Mouse (Mus musculus): ENCODE measurements around the gene Cdc20b.

The Cdc20b gene

GRCm38 (mm10) chr13:113031351-113031750 is 3.6 kb upstream of the Cdc20b start:
- no peak for DNase-seq

GRCm38 (mm10) chr13:113031792-113032571 is 2.9 kb upstream of the Cdc20b start:
- DNase-seq: no peak

DNA sequence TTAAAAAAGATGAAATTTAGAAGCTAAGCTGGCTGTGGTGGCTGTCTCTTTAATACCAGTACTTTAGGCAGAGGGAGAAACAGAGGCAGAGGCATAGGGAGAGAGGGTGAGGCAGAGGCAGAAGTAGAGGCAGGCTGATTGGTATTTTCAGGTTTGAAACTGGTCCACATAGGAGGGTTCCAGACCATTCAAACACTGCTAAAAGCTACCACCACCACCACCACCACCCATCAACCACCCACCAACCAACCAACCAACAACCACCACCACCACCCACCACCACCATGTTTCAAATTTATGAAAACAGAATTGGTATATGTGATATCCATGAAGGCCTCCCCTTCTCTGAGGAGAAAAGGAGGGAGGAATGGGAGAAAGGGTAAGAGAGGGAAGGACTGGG is 2.1 kb upstream of the Cdc20b start:
- DNase-seq: no peak

DNA sequence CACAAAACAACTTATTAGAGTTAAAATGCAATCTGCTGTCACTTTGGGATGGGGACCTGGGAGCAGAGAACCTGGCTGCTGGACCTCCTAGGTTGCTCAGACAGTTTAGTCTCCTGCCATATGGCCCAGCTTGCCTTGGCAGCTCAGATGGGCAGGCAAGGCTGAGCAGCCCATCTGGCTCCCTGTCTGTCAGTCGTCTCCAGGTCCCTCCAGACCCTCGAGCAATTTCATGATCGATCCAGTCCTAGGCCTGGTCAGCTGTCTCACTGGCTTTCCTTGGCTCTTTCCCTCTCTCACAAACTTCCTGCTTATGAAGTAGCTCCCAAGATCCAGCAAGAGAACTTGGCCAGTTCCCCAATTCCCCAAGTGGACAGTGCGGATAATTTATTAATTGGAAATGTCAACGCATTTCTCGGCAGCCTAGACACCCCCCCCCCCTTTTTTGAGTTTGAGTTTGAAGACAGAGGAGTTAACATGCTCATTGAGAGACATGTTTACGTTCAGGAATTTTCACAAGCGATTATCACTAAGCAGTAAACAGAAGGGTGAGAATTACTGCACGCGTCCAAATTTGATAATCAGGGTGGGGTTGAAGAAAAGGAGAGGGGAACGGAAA is 532 bp upstream of the Cdc20b start:
- DNase-seq: no peak

DNA sequence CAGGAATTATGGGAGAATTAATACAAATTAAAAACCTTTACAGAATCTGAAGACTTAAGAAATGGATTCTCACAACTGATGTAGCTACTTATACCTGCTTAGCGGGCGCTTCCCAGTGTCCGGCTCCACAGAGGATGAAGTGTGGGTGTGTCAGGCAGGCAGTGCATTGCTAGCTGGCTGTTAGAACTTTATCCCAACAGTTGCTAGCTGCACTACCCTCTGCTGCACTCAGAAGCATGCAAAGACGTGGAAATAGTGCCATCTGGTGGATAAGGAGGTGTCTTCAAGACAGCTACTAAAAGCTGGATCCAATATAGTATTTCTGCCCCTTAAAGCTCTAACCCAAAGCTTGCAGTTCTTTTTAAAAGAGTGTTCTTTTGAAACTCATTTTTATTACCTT is 941 bp downstream of the Cdc20b start:
- DNase-seq: peak; percentile 69 to 77

DNA sequence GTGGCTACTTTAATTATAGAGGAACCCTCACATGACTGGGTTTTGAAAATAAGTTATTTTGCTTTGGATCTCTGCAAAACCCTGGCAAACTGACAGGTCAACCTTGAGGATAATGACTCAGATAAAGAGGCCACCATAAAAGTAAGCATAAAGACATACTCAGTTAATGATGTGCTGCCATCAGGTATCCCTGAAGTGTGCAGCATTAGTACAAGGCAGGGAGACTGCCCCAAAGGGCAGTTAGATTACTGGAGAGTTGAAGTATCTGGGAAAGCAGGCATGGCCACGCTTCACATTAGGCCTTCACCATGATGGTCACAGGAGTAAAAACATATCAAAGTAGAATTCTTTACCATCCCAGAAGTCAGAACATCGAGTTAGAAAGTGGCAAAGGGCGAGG is 10.0 kb downstream of the Cdc20b start:
- DNase-seq: no peak

GRCm38 (mm10) chr13:113045458-113046110 is 10.7 kb downstream of the Cdc20b start:
- no peak for DNase-seq

- no peak for DNase-seq
Measured at GRCm38 (mm10) chr13:113046211-113046883, 11.4 kb downstream of the Cdc20b start, which contains the start of gene Gpx8. TSS of gene Gpx8 (minus strand) at chr13:113046410.

DNA sequence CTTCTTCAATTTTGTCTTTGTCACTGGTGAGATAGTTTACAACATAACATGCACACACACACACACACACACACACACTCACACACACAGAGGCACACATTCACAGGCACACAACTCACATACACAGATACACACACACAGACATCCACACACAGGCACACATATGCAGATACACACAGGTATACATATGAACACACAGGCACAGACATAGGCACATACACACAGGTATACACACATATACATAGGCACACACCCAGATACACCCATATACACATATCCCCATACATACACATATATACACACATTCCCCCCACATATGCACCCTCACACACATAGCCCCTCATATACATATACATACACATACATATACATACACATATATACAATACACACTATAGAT is 12.1 kb downstream of the Cdc20b start:
- no peak for DNase-seq

GRCm38 (mm10) chr13:113047647-113048046 is 12.7 kb downstream of the Cdc20b start:
- no peak for DNase-seq

GRCm38 (mm10) chr13:113054230-113054629 is 19.3 kb downstream of the Cdc20b start:
- no peak for DNase-seq

- DNase-seq: no peak
Measured at GRCm38 (mm10) chr13:113055826-113056225, 20.9 kb downstream of the Cdc20b start.

DNA sequence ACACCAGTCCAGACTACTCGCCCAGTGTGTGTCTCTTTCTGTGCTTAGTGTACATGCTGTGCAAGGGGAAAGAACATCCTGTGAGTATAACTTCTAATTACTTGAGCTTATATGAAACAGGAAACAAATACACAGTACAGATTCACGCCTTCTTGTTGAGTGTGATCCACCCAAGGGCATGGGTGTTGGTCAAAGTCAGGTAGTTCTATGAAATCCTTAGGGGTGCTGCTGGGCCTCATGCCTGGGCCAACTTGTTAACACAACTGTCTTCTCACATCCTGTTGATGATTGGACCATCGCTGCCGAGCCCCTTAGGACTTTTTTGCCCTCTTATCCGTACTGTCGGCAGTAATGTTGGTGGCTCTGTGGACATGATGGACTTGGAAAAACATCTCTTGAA is 26.8 kb downstream of the Cdc20b start:
- no peak for DNase-seq

GRCm38 (mm10) chr13:113064542-113064941 is 29.6 kb downstream of the Cdc20b start:
- no peak for DNase-seq

DNA sequence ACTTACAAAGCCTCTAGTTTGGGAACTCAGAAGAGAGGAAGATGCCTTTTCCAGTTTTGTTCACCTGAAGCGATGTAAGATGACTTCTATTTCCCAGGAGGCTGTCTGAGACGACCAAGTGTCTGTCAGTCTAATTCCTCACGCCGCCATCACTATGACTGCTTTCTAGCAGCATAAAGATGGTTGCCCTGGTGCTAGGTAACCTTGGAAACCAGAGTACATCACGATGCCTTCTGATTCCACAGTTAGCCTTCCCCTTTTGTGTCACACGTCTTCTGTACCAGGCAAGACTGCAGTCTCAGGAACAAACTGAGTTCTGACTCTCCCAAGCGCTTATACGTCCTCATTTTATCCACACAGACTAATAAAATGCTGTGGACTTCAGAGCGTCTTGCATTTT is 44.1 kb downstream of the Cdc20b start:
- DNase-seq: no peak

- DNase-seq: no peak
Measured at GRCm38 (mm10) chr13:113082101-113082500, 47.2 kb downstream of the Cdc20b start.

- DNase-seq: no peak
Measured at GRCm38 (mm10) chr13:113084732-113085131, 49.8 kb downstream of the Cdc20b start.

DNA sequence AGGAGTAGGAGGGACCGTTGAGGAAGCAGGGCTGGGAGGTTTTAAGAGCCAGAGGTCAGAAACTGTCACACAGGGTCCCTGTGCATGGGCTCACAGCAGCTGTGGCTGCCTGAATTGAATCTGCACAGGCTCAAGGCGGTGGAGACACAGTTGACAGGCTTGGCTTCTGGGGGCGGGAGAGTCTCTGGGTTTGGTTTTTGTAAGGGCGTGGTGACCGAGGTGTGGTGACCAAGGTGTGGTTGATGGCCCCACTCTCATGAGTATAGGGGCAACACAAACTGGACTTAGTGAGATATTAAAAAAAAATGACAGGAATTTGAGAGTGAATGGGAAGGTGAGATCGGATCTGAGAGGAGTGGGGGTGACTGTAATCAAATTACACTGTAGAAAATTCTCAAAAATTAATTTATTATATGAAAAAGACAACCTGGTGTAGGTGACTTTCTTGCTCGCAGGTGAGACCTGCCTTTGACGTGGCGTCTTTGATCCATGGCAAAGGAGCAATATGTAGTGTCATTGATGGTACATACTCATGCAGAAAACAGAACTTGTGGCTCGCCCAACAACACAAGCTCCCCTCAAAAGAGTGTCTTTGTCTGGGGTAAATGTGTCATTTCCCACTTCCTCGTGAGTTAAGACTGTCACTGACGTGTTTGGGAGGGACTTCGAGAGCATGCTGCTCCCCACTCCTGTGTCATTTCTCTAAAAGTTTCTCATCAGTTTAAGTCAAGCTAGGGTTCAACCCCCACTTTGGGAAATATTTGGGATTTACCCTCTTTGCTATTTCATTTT is 52.5 kb downstream of the Cdc20b start:
- DNase-seq: no peak

DNA sequence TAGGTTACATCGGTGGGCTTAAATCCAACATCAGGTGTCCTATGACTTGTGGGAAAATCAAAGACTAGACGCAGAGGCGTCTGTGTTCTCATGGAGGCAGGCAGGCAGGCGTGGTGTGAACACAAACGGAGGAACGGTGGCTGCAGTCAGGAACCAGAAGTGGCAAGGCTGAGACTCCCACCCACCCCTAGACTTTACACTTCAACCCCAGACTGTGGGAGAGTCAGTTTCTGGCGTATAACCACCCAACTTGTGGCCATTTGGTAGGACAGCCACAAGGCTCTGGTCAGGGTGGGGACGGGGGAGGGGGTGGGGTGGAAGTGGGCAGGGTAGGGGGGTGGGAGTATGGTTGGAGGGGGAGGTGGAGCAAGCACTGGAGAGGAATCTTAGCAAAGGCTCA is 55.6 kb downstream of the Cdc20b start:
- DNase-seq: no peak

GRCm38 (mm10) chr13:113094618-113095017 is 59.7 kb downstream of the Cdc20b start:
- no peak for DNase-seq

GRCm38 (mm10) chr13:113097011-113097410 is 62.1 kb downstream of the Cdc20b start:
- DNase-seq: no peak

- DNase-seq: no peak
Measured at GRCm38 (mm10) chr13:113098406-113098805, 63.5 kb downstream of the Cdc20b start.

DNA sequence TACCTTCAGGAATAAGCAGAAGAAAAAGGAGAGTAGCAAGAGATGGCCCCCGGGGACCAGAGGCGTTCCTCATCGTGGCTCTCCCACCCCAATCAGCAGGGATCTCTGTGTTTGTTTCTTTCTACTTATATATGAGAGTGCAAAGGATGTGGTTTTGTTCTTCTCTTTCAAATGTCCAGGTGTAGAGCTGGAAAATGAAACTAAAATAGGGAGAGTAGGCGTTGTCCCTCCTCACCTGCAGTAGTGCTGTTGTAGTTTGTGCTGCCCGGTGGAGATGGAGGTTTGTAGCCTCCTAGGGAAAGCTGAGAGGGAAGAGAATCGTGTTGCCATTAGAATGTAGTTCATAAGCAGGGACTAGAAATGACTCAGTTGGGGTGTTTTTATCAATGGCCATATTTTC is 66.0 kb downstream of the Cdc20b start, which contains the start of gene Gzma:
Gene Gzma (minus strand): TSS at position 103 of the 400 bp plus-strand sequence.
- DNase-seq: no peak
